Mouse (Mus musculus) hindbrain, embryonic 16.5 days (tissue): ENCODE results near the gene Cpped1. TPM values are rescaled to one million over a fixed set of nuclear protein-coding genes. Genes with fewer than 3 reads are reported as not detected.

Source experiments
- ATAC-seq: fragments of 200-750 bp; cut with Nextera tagmentation; 2 replicates; pipeline ENCODE4 v1.8.0; 2017; ENCODE audit warnings: moderate TSS enrichment, moderate library complexity
- H3K27ac ChIP-seq: fragments of 300-500 bp; sonication (generic); 2 replicates; pipeline ENCODE4 v1.5.1; 2014; ENCODE audit warnings: low read depth, mild to moderate bottlenecking, control low read depth, low read length, moderate library complexity
- H3K27me3 ChIP-seq: fragments of 300-500 bp; sonication (generic); replicated peaks from 2 replicates; pipeline ENCODE4 v1.6.1; 2014; ENCODE audit warnings: low read length; ENCODE audit not compliant: control insufficient read depth, insufficient read depth
- H3K36me3 ChIP-seq: fragments of 300-500 bp; sonication (generic); 2 replicates; pipeline ENCODE4 v1.6.1; 2014; ENCODE audit warnings: mild to moderate bottlenecking, low read length, moderate library complexity, mixed read lengths; ENCODE audit not compliant: control insufficient read depth, insufficient read depth
- H3K4me1 ChIP-seq: fragments of 300-500 bp; sonication (generic); 2 replicates; pipeline ENCODE4 v1.6.1; 2014; ENCODE audit warnings: low read depth, low read length; ENCODE audit not compliant: control insufficient read depth, insufficient read depth
- H3K4me2 ChIP-seq: fragments of 300-500 bp; sonication (generic); 2 replicates; pipeline ENCODE4 v1.6.1; 2014; ENCODE audit warnings: mild to moderate bottlenecking, low read length, control low read depth, moderate library complexity
- H3K4me3 ChIP-seq: fragments of 300-500 bp; sonication (generic); 2 replicates; pipeline ENCODE4 v1.5.1; 2014; ENCODE audit warnings: mild to moderate bottlenecking, low read length, control low read depth, moderate library complexity
- H3K9ac ChIP-seq: fragments of 300-500 bp; sonication (generic); 2 replicates; pipeline ENCODE4 v1.6.1; 2014; ENCODE audit warnings: low read depth, mild to moderate bottlenecking, control low read depth, low read length, moderate library complexity
- H3K9me3 ChIP-seq: fragments of 300-500 bp; sonication (generic); 2 replicates; pipeline ENCODE4 v1.6.1; 2014; ENCODE audit warnings: mild to moderate bottlenecking, low read length, moderate library complexity; ENCODE audit not compliant: control insufficient read depth
- WGBS: fragments of 180-500 bp; shearing (Covaris S2); extraction: QIAGEN DNeasy Blood & Tissue Kit; methylation state at CpG from one replicate; pipeline ENCODE4 v1.1.7; 2014; 5-methylcytosine and 5-hydroxymethylcytosine counted together
- polyA plus RNA-seq: library from polyadenylated mRNA; unstranded; fragments of >200 nt; fragmentation: Nextera tagmentation; extraction: Ambion mirVana; gene quantifications from 2 replicates; pipeline ENCODE4 v1.2.1, GENCODE M21; 2015

Cpped1 gene
- polyA plus RNA-seq, 1 experiment from 2014 or later = 14.5 TPM

GRCm38 (mm10) chr16:11757951-11758350 is 151.3 kb downstream of the Cpped1 start:
- Histone ChIP-seq H3K9ac (no peak overlapping the region), H3K4me3 (no peak overlapping the region), H3K36me3 (no peaks in the 10 kb centered on the region), H3K4me1 (no peaks in the 10 kb centered on the region), H3K27me3 (no peaks in the 10 kb centered on the region), H3K4me2 (no peak overlapping the region), H3K27ac (no peak overlapping the region), H3K9me3 (no peaks in the 10 kb centered on the region)
- no peak for ATAC-seq
- WGBS = 87% methylated on average over 7 of the region's 7 CpGs

GRCm38 (mm10) chr16:11757471-11757870 is 151.8 kb downstream of the Cpped1 start:
- no peak for ATAC-seq
- Histone ChIP-seq H3K36me3 (no peaks in the 10 kb centered on the region), H3K4me3 (no peak overlapping the region), H3K9ac (no peak overlapping the region), H3K27ac (no peak overlapping the region), H3K4me2 (no peak overlapping the region), H3K4me1 (no peaks in the 10 kb centered on the region), H3K9me3 (no peaks in the 10 kb centered on the region), H3K27me3 (no peaks in the 10 kb centered on the region)
- WGBS = 86% methylated on average over 8 of the region's 8 CpGs

DNA sequence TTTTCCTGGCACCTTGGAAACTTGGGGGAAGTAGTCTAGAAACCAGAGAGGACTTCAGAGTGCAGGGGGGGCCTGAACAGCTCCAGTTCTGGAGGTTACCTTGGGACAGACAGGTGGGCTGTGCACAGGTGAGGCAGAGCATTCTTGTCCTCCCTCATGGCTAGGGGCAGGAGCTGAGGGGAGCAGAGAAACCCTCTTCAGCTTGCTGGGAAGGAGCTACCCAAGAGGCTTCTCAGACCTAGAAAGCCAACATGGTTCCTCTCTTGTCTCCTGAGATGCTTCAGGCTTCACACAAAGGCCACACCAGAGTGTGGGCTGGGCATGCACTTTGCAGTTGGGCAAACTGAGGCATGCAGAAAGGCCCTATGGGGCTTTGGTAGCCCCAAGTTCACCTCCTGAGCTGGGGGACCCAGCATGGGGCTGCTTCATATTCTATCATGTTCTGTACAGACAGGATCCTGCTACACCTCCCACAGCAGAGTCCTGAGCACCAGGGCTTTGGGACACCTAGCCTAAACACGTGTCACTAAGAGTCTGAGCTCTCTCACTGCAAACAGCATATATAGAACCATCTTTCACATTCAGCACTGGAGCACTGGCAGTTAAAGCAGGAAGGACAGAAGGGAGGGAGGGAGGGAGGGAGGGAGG is 152.5 kb downstream of the Cpped1 start:
- H3K27ac ChIP-seq = no peak overlapping the region
- no peak overlapping the region for H3K4me3 ChIP-seq
- H3K4me2 ChIP-seq = no peak overlapping the region
- no peaks in the 10 kb centered on the region for H3K9me3 ChIP-seq
- no peak for ATAC-seq
- 74% methylated on average over 1 of the region's 1 CpGs for WGBS
- H3K9ac ChIP-seq = no peak overlapping the region
- no peaks in the 10 kb centered on the region for H3K4me1 ChIP-seq
- H3K27me3 ChIP-seq = no peaks in the 10 kb centered on the region
- no peaks in the 10 kb centered on the region for H3K36me3 ChIP-seq

DNA sequence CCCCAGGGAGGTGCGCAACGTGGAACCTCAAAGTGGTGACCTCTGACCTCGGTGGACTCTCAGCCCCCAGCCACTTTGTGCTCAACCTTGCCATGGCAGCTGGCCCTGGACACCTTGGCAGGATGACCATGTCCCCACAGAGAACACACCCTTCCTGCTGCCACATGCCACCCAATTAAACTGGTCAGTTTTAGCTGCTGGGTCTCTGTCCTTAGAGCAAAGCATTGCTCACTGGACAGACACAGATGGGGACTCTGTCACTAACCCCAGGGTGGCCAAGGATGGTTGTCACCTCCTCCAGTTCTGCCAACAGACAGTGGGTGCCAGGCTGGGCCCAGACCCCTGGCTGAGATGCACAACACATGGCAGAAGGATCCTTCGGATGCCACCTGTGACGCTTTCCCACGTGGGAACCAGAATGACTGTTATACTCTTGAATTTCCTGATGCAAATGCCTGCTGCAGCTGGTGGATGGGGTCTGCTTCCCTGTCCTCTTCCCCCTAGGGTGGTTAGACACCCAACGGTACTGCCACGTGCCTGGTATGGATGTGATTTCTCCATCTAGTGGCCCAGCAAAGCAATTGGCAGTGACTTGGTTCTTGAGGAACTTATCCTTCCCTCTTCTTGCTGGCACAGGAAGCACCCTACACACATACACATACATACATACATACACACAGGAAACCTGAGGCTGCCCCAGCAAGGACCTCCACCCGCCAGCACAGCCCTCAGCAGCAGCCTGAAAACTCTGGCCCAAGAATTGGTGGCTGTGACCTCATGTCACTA is 153.8 kb downstream of the Cpped1 start:
- Histone ChIP-seq H3K27me3 (no peaks in the 10 kb centered on the region), H3K27ac (no peak overlapping the region), H3K9ac (no peak overlapping the region), H3K4me3 (no peak overlapping the region), H3K4me1 (no peaks in the 10 kb centered on the region), H3K9me3 (no peaks in the 10 kb centered on the region), H3K36me3 (no peaks in the 10 kb centered on the region), H3K4me2 (no peak overlapping the region)
- ATAC-seq = no peak
- WGBS = 78% methylated on average over 9 of the region's 9 CpGs

- Histone ChIP-seq H3K9me3 (no peaks in the 10 kb centered on the region), H3K4me1 (no peaks in the 10 kb centered on the region), H3K4me2 (no peak overlapping the region), H3K9ac (no peak overlapping the region), H3K27me3 (no peaks in the 10 kb centered on the region), H3K27ac (no peak overlapping the region), H3K36me3 (no peaks in the 10 kb centered on the region), H3K4me3 (no peak overlapping the region)
- 96% methylated on average over 2 of the region's 2 CpGs for WGBS
- no peak for ATAC-seq
These were observed 155.1 kb downstream of the Cpped1 start for GRCm38 (mm10) chr16:11754136-11754535.

Other genes with a start within 250 kb of the Cpped1 start
- gene Shisa9, start 74.7 kb upstream of the Cpped1 start, polyA plus RNA-seq = 12.4 and 13.0 TPM in 2 replicates